Mouse (Mus musculus) liver, embryonic 14.5 days (tissue): ENCODE results near the gene Cntn5.

ENCODE experiments used
- CTCF ChIP-seq: IDR thresholded peaks from 2 replicates; pipeline ENCODE4 v1.5.1; 2016; ENCODE audit warnings: antibody characterized with exemption, low read depth, control low read depth
- EP300 ChIP-seq: IDR thresholded peaks from 2 replicates; pipeline ENCODE4 v1.6.1; 2016; ENCODE audit warnings: antibody characterized with exemption, low read depth

DNA sequence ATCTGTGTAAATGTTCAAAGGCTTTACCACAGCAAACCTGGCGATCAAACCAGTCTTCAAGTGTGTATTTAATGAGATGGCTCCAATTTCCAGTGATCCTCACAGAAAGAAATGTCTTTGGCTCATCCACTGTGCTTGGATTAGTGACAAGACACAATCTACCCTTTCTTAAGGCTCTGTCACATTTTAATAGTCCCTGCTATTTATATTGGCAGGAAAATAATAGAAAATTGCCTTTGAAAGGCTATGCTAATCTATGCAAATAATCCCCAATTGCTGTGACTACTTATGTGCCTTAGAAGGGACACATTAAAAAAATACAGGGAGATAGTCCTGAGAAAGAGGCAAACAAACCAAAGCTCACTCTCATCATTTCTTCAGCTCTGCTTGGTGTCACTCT, 672.5 kb downstream of the Cntn5 start:
- TF ChIP-seq CTCF (no peak), EP300 (no peak)
